Mouse (Mus musculus) C2C12 (cell line): ENCODE results near the gene Lta.

Experiments used
- CTCF ChIP-seq: IDR thresholded peaks from one replicate; pipeline ENCODE4 v1.5.1; 2011; ENCODE audit not compliant: control insufficient read depth, insufficient read depth, insufficient read length
- MAX ChIP-seq: IDR thresholded peaks from one replicate; pipeline ENCODE4 v1.6.1; 2011; ENCODE audit warnings: mild to moderate bottlenecking, control low read depth
- MYOD1 ChIP-seq: IDR thresholded peaks from one replicate; pipeline ENCODE4 v1.6.1; 2011; ENCODE audit warnings: low read depth; ENCODE audit not compliant: control insufficient read depth, insufficient read length
- MYOG ChIP-seq: IDR thresholded peaks from one replicate; pipeline ENCODE4 v1.6.1; 2011; ENCODE audit not compliant: control insufficient read depth, insufficient read length; ENCODE audit errors: extremely low read depth
- USF1 ChIP-seq: IDR thresholded peaks from one replicate; pipeline ENCODE4 v1.6.1; 2011; ENCODE audit warnings: low read depth, mild to moderate bottlenecking, control low read depth, moderate library complexity

DNA sequence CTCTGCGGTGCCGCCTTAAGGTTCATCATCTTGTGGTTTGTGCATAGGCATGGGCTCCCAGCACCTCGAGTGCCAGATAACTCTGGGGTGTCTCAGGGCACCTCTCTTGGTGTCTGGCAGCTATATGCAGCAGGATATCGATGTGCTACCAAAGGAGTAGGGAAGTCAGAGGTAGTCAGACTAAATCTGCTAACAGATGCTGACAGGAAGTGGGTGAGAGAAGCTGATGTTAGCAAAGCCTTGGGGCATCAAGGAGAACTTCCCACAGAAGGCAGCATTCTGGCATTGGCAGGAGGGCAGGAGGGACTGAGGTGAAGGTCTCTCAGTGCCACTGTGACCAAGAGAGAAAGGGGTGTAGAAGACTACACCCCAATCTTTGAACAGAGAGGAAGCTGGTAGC, 15.1 kb downstream of the Lta start:
- TF ChIP-seq CTCF (no peak), MAX (no peak), USF1 (no peak), MYOG (no peak), MYOD1 (no peak)
